Mouse (Mus musculus) frontal cortex, postnatal 36 days (tissue): ENCODE measurements around the gene Nfam1.

ENCODE experiments used
- DNase-seq, 2 experiments: peaks; one replicate each; pipeline ENCODE4 v3.0.0; 2022; ENCODE audit warnings: low spot score in 2 of 2

Nfam1 gene

DNA sequence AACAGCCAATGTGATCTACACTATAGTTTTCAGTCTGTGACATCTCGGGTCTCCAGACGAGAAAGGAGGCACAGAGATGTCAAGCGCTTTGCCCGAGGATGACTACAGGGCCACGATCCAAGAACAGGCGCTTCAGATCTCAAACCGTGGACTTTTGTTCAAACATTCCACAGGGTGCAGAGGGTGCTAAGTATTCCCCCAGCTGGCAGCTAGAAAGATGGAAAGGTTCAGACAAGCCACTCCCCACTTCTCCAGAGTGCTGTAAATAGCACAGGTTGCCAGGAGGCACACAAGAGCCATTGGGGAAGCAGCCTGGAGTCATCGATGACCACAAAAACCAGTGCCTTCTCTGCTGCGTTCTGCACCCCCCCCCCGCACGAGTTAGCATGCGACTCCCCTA lies 74.0 kb downstream of the Nfam1 start:
- DNase-seq, result no peak

GRCm38 (mm10) chr15:82958253-82958701 lies 74.8 kb downstream of the Nfam1 start:
- peak; percentile 71 to 73 for DNase-seq

GRCm38 (mm10) chr15:82956721-82957120 lies 76.4 kb downstream of the Nfam1 start:
- DNase-seq, result no peak

GRCm38 (mm10) chr15:82956310-82956709 lies 76.8 kb downstream of the Nfam1 start:
- no peak for DNase-seq

DNA sequence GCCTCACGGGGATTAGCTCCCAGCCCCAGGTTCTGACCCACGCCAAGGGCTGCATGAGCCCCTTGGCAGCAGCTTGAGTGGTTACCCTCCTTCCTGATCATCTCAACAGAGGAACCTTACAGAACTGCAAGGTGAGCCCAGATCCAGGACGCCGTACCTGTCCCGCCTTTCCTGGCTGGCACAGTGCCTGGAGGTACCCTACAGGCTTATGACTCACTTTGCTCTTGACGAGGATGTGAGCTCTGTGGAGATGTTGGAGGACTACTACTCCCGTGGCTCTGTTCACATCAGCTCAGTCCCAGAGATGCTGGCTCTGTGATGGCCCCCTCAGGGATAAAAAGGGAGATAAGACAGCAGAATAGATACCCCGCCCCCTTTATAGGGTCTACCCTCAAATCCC lies 77.8 kb downstream of the Nfam1 start:
- no peak for DNase-seq

- DNase-seq, result no peak
Observed at GRCm38 (mm10) chr15:82954034-82954433, 79.1 kb downstream of the Nfam1 start.

DNA sequence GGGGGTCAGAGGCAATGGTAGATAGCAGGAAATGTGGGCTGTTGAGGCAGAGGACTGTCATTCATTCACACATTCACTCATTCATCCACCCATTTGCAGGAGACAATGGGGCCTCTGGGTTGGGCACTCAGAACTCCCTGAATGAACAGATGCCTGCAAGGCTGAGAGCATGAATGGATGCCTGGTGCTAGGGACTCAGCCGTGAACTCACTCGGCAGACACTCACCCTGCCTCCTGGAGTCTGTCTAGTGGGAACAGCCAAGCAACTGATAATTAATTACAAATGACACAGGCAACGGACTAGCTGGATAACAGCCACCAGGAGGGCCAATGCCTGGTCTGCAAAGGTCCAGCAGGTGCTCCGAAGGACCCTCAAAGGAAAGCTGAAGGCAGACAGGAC lies 80.0 kb downstream of the Nfam1 start:
- no peak for DNase-seq

- DNase-seq, result no peak
Observed at GRCm38 (mm10) chr15:82952292-82952705, 80.8 kb downstream of the Nfam1 start.

DNA sequence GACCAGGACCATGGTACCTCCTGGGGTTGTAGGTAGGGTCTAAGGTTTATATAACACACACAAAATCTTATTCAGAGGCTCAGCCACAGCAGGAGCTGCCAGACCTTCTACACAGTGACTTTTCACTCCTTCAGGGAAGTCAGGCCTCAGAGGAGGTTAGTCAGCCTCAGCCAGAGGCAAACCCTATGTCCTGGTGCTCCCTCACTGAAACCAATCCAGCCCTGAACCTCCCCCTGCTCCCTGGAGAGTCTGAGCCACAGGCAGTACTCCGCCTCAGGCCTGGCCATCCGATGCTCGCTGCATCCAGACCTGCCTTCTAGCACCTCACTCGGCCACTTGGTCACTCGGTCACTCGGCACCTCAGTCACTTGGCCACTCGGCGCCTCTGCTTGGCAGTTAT lies 82.9 kb downstream of the Nfam1 start:
- DNase-seq, result no peak

DNA sequence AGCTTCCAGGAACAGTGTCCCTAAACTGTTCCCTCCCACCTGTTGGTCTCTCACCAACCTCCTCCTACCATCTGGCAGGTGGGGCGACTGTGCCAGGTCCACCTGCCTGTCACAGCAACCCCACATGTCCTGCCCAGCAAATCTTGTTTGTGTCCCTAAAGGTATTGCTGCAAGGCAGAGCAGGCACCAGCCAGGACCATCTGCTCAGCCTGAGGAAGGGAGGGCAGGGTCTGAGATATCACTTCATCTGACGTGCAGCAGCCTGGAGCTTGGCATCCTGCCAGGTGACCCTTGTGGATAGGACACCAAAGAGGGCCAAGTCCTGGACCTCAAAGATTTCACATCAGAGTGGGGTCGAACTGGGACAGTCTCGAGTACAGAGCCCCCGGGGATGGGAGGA lies 85.7 kb downstream of the Nfam1 start:
- no peak for DNase-seq

DNA sequence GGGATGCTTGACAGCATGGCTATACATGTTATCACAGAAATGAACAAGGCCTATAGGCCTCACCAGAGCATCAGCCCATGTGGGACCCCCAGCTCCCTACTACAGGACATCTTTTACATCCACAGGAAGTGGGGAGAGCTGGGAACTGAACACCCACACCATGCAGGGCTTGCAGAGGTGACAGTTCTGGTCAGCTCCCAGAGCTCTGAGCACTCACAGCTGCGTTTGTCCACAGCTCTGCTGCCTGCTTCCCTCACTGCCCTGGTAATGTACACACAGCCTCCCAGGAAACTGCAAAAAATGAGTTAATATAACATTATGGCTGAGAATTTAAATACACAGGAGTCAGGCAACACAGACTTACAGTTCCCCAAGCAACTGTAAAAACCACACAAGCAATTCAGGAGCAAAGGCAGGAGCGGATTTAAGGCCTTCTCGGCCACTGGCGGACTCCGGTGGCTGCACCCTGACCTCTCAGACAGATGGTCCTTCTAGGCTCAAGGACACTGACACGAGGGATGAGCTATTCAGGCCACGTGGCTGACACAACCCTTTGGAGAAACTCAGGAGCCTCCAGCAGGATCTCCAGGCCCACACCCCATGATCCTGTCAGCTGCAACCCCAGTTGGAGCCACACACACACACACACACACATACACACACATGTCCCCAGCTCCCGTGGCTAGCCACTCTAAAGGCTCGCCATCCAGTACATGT lies 88.5 kb downstream of the Nfam1 start:
- DNase-seq, result no peak
